Mouse (Mus musculus): Measurements from ENCODE around the gene Insr.

Gene Insr

DNA sequence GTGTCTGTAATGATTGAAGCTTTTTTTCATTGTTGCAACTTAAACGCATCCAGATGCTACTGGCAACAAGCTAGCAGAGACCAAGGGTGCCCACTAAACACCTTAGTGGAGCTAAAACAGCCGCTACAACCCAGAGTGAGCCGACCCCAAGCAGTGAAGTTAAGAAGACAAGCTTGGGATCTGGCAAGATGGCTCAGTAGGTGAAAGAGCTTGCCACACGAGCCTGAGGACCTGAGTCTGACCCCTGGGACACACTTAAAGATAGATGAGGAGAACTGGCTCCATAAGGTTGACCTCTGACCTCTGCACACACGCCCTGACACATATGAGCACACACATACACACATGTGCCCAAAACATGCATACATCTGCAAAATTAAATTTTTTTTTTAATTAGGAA lies 4.2 kb downstream of the Insr start:
- no peak for DNase-seq (ENCODE audit: low spot score in 2 of 2)

DNA sequence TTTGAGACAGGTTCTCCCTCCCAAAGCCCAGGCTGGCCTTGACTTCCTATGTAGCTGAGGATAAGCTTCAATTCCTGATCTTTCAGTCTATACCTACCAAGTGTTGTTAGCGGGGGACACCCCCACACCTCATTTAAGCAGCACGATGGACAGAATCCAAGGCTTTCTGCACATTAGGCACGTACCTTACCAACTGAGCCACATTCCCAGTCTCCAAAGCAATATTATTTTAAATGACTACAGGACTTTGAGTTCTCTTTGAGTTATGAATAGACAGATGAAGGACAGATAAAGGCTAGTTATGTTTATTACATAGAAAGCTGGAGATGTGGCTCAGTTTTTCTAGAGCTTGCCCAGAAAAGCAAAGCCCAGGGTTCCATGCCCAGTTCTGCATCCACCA lies 5.6 kb downstream of the Insr start:
- no peak for DNase-seq (ENCODE audit: low spot score in 2 of 2)

- DNase-seq (ENCODE audit: low spot score in 2 of 2): no peak
Measured at GRCm38 (mm10) chr8:3267449-3267761, 12.0 kb downstream of the Insr start.

- DNase-seq (ENCODE audit: low spot score in 2 of 2): no peak
Measured at GRCm38 (mm10) chr8:3266686-3267448, 12.6 kb downstream of the Insr start.

DNA sequence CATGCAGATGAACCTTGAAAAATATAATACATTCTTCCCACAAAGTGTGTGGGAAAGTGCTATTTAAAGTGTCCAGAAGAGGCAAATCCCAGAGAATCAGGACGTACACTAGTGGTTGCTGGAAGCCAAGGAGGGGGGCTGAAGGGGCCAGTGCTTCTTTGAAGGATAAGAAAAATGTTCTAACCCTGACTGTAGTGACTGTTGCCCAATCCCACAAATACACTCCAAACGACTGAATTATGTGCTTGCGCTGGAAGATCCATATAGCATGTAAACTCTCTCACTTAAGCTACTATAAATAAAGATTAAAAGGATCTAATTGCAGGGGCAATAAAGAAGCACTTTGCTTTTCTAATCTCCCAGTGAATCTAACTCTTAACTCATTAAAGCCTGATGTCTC lies 14.2 kb downstream of the Insr start:
- no peak for DNase-seq (ENCODE audit: low spot score in 2 of 2)

DNA sequence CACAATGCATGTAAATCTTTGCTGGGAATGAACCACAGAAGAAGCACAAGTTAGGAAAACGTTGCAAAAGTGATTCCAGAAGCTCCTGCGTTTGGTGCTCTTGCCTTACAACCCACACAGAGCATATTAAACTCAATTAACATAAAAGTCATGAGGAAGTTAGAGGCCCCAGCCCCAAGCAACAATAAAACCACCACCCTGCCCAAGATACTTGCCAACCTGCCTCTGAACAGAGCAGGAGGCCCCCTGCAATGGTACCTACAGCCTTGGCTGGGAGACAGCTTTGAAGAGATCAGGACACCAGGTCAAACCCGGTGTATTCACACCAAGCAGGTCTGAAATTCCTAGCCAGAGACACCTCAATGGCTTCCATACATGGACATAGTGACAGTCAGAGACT lies 16.6 kb downstream of the Insr start:
- no peak for DNase-seq (ENCODE audit: low spot score in 2 of 2)

- DNase-seq (ENCODE audit: low spot score in 2 of 2): no peak
Measured at GRCm38 (mm10) chr8:3261101-3261500, 18.3 kb downstream of the Insr start.

DNA sequence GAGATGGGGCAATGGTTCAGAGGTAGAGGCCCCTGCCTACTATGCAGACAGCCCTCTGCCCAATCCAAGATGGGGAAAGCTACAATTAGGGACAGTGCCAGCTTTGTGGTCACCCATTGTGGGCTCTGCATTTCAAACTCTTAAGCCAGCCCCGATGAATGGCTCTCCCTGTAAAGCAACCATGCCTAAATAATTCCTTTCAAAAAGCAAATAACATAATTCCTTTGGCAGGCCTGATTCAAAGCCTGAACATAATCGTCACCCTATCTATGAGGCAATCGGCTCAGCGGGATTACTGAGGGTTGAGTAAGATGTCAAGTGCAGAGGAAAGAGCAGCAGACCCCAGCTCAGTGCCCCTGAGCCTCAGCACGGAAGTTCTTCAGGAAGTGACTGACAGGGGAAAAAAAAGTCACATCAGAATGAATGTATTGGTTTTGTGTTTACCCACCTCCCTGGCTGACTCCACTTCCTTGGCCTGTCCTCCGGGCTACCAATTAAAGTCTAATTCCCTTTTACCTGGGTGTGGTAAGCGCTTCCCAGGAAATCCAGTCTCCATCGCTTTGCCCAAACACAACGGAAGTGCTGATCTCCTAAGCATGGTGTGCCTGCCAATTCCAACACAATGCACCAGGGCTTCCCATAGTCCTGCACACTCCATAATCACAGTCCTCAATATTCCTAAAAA lies 19.1 kb downstream of the Insr start:
- no peak for DNase-seq (ENCODE audit: low spot score in 2 of 2)

DNA sequence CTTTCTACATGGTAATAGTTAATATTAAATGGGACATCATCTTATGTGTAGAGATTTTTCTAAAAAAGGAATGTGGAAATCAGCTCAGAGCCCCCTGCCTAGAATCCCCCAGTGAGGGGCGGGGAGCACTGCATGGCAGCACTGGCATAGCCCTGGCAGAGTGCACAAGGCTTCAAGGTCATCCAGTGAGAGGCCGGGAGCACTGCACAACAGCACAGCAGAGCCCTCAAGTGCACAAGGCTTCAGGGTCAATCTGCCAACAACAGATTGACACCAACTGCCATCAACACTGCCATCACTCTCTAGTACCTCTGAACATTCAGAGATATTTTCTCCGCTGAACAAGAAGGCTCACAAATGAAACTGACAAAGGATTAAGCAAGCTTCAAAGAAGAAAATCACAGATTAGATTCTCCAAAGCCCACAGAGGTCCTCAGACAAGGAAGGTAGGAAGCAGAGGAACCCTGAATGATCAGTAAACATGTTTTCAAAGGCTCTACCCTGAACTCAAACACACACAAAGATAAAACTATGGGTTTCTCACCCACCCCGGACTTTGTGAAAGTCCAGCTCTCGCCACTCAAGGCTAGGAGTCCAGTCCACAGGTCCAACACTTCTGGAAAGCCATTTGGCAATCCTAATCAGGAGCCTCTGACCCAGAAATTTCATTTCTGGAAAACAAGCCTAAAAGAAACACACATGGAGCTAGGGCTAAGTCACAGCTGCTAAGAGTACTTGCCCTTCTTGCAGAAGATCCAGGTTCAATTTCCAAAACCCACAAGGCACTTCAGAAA lies 23.1 kb downstream of the Insr start:
- DNase-seq (ENCODE audit: low spot score in 2 of 2): no peak

DNA sequence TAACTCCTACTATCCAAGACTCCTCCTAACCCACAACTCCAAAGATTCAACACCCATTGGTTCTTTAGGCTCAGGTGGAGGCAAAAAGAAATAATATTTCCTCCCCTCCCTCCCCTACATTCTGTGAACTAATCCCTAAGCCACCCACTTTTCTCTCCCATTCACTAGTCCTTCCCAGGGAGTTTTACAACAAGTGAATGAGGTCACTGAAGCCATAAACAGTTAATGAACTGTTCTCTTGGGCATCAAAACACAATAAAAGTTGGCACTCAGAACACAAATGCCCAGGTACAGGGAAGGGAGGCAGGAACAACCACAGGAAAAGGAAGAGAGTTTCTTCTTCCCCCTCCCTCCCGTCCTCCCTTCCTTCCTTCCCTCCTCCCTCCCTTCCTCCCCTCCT lies 24.1 kb downstream of the Insr start:
- no peak for DNase-seq (ENCODE audit: low spot score in 2 of 2)

- no peak for DNase-seq (ENCODE audit: low spot score in 2 of 2)
Measured at GRCm38 (mm10) chr8:3253179-3253578, 26.2 kb downstream of the Insr start.

- DNase-seq (ENCODE audit: low spot score in 2 of 2): no peak
Measured at GRCm38 (mm10) chr8:3252665-3253064, 26.8 kb downstream of the Insr start.

GRCm38 (mm10) chr8:3251101-3251500 lies 28.3 kb downstream of the Insr start:
- DNase-seq (ENCODE audit: low spot score in 2 of 2): no peak

- DNase-seq (ENCODE audit: low spot score in 2 of 2): no peak
Measured at GRCm38 (mm10) chr8:3249886-3250285, 29.5 kb downstream of the Insr start.

DNA sequence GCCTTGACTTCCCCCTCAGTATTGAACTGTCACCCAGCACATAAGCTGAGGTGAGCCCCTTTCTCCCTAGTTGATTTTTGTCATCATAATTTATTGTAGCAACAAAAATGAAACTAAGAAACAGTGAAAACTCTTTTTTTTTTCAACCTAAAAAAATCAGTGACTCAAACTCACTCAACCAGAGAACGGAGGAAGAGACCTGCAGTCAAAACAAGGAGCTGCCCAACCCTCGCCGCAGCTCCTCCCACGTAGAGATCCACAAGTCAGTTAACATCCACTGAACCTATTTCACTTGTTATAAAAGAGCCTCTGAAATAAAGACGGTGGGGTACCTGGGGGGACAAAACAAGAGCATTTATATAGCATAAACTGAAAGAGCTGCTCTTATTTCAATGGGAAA lies 30.7 kb downstream of the Insr start:
- no peak for DNase-seq (ENCODE audit: low spot score in 2 of 2)

DNA sequence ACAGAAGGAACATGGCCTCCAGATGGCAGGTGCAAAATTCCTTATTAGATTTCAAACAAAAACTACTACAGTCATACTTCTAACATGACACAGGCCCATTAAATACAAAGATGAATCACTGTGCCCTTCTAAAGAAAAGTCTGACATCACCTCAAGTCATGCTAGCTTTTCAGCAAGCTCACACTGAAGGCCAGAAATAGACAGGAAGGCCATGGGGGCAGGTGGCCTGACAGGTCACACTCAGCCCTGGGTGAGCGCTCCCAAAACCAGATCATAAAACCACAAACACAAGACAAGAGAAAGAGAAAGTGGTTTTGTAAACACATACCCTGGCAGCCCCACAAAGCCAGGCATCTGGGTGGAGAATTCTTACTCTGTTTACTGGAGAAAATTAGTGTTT lies 32.3 kb downstream of the Insr start:
- DNase-seq (ENCODE audit: low spot score in 2 of 2): peak in 1 of 2 experiments; percentile 10

GRCm38 (mm10) chr8:3243229-3243628 lies 36.2 kb downstream of the Insr start:
- no peak for DNase-seq (ENCODE audit: low spot score in 2 of 2)

DNA sequence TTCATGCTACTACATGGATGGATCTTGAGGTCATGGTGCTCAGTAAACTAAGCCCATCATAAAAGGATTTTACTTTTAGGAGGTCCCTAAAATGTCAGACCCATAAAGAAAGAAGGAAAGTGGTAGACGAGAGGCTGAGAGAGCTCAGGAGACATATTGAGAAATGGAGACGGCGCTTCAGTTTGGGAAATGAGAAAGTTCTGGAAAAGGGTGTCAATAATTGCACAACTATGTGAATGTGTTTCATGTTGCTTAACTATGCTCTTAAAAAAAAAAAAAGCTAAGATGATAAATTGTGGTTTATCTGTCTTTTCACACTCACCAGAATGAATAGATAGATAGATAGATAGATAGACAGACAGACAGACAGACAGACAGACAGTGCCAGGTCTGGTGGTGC lies 38.7 kb downstream of the Insr start:
- no peak for DNase-seq (ENCODE audit: low spot score in 2 of 2)

DNA sequence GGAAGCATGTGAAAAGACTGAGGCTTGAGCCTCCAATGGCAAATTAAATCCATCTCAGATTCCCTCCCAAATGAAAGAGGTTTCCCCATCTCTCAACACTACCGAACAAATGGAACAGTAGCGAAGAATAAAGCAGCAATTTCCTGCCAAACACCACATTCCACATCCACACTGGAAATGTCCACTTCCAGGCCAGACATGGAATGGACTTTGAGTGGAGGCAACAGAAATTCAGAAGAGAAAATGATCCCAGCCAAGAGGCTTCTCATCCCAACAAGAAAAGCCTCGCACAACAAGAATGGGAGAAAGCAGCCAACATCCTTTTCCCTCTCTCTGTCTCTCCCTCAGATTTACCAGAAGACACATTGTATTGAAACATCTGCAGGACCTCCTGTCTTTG lies 39.8 kb downstream of the Insr start:
- no peak for DNase-seq (ENCODE audit: low spot score in 2 of 2)

DNA sequence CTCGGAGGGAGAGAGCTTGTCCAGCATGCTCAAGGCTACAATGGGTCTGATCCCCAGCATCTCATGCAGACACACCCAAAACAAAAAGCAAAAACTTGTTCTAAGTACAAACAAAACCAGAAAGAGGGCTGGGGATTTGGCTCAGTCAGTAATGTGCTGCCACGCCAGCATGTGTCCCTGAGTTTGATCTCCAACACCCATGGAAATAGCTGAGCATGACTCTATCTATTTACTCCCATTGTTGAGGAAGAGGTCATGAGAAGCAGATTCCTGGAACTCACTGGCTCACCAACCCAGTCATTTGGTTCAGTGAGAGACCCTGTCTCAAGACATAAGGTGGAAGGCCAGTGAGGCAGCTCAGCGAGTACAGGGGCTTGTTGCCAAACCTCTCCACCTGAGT lies 40.6 kb downstream of the Insr start:
- no peak for DNase-seq (ENCODE audit: low spot score in 2 of 2)

- DNase-seq (ENCODE audit: low spot score in 2 of 2): no peak
Measured at GRCm38 (mm10) chr8:3237319-3237718, 42.1 kb downstream of the Insr start.

DNA sequence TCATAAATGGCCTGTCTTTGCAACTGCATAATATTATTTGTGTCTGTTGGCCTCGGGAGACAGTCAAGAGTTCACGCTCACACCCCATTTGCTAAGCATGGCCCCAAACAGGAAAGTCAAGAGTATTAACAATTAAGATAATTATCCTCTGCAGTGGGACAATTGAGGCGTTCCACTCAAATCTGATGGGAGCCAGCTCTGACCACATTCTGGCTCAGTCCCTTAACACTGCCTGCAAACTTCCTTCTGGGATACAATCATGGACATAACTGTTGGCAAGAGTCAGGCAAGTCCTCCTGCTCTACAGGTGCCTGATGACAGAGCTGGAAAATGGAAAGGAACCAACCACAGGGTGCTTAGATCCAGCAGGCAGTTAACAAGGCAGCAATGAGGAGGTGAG lies 43.1 kb downstream of the Insr start:
- DNase-seq (ENCODE audit: low spot score in 2 of 2): no peak

DNA sequence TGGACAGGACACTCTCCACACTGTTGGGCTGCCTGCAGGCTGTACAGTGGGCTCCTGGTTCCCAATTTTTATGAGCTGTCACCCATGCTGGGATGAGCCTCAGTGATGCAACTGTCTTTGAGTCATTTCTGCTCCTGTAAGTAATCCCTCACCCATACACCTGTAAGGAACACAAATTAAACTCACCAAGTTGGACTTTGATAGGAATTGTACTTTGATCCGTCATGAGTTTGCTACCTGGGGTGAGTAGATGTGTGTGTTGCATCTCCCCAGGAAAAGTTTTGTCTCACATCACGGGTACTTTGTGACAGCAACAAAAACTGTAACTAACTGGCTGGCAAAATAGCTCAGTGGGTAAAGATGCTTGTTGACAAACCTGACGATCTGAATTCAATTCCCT lies 44.8 kb downstream of the Insr start:
- no peak for DNase-seq (ENCODE audit: low spot score in 2 of 2)

Data from spleen, postnatal 14 days (tissue).